Mouse (Mus musculus) limb, embryonic 10.5 days (tissue): ENCODE results near the gene Gm12800. TPM values are rescaled to one million over a fixed set of nuclear protein-coding genes. Genes with fewer than 3 reads are reported as not detected.
"Not testable (repeated sequence)": the region's sequence is repeated elsewhere in the genome, so short reads cannot be mapped to it uniquely, and the experiment has no call there.

Experiments used
- DNase-seq: peaks from one replicate; pipeline ENCODE4 v3.0.0-alpha.2; 2017; ENCODE audit warnings: low spot score
- H3K27ac ChIP-seq: fragments of 300-500 bp; sonication (generic); 2 replicates; pipeline ENCODE4 v1.5.1; 2016; ENCODE audit warnings: mild to moderate bottlenecking
- H3K27me3 ChIP-seq: fragments of 300-500 bp; sonication (generic); 2 replicates; pipeline ENCODE4 v1.6.1; 2016; ENCODE audit warnings: low read depth, mild to moderate bottlenecking; ENCODE audit not compliant: poor library complexity, severe bottlenecking
- H3K36me3 ChIP-seq: fragments of 300-500 bp; sonication (generic); 2 replicates; pipeline ENCODE4 v1.6.1; 2016; ENCODE audit warnings: mild to moderate bottlenecking, moderate library complexity
- H3K4me1 ChIP-seq: fragments of 300-500 bp; sonication (generic); 2 replicates; pipeline ENCODE4 v1.6.1; 2016
- H3K4me3 ChIP-seq: fragments of 300-500 bp; sonication (generic); 2 replicates; pipeline ENCODE4 v1.5.1; 2016; ENCODE audit warnings: mild to moderate bottlenecking, moderate library complexity
- H3K9me3 ChIP-seq: fragments of 300-500 bp; sonication (generic); replicated peaks from 2 replicates; pipeline ENCODE4 v1.6.1; 2016; ENCODE audit warnings: mild to moderate bottlenecking
- WGBS: fragments of 180-500 bp; shearing (Covaris S2); methylation state at CpG from one replicate; pipeline ENCODE4 v1.1.7; 2016; 5-methylcytosine and 5-hydroxymethylcytosine counted together
- polyA plus RNA-seq: library from polyadenylated mRNA; unstranded; fragments of >200 nt; fragmentation: Nextera tagmentation; extraction: Ambion mirVana; gene quantifications from 2 replicates; pipeline ENCODE4 v1.2.1, GENCODE M21; 2016

Gm12800 gene
- polyA plus RNA-seq, result not detected in 2 replicates

- H3K27ac ChIP-seq, H3K4me1 ChIP-seq, H3K4me3 ChIP-seq, DNase-seq, H3K27me3 ChIP-seq, H3K36me3 ChIP-seq, H3K9me3 ChIP-seq: not testable (repeated sequence)
- 96% methylated on average over 2 of the region's 2 CpGs for WGBS
These were observed at the start of gene Gm12800 for GRCm38 (mm10) chr4:101908821-101909220. Gene Gm12800 (plus strand): TSS chr4:101909121.

GRCm38 (mm10) chr4:101860873-101861272, 48.0 kb upstream of the Gm12800 start:
- Histone ChIP-seq H3K4me3 (no peak overlapping the region), H3K4me1 (no peaks in the 10 kb centered on the region), H3K27me3 (no peaks in the 10 kb centered on the region), H3K9me3 (no peaks in the 10 kb centered on the region), H3K27ac (no peak overlapping the region), H3K36me3 (no peaks in the 10 kb centered on the region)
- WGBS, result 52% methylated on average over 6 of the region's 6 CpGs
- DNase-seq, result no peak

- no peak overlapping the region for H3K4me3 ChIP-seq
- H3K27ac ChIP-seq, result no peak overlapping the region
- H3K27me3 ChIP-seq, result no peaks in the 10 kb centered on the region
- no peaks in the 10 kb centered on the region for H3K9me3 ChIP-seq
- no peaks in the 10 kb centered on the region for H3K36me3 ChIP-seq
- no peaks in the 10 kb centered on the region for H3K4me1 ChIP-seq
- 92% methylated on average over 6 of the region's 6 CpGs for WGBS
- DNase-seq, result no peak
These were observed 46.6 kb upstream of the Gm12800 start for GRCm38 (mm10) chr4:101862289-101862688.

GRCm38 (mm10) chr4:101872031-101872430, 36.9 kb upstream of the Gm12800 start:
- not testable (repeated sequence) for H3K27ac ChIP-seq, H3K4me3 ChIP-seq, H3K4me1 ChIP-seq, H3K36me3 ChIP-seq, DNase-seq, H3K27me3 ChIP-seq, H3K9me3 ChIP-seq
- WGBS, result 77% methylated on average over 2 of the region's 2 CpGs

- not testable (repeated sequence) for H3K27ac ChIP-seq, H3K4me1 ChIP-seq, H3K4me3 ChIP-seq, DNase-seq, H3K36me3 ChIP-seq, H3K27me3 ChIP-seq, H3K9me3 ChIP-seq
- WGBS, result 93% methylated on average over 15 of the region's 15 CpGs
These were observed 33.2 kb upstream of the Gm12800 start for GRCm38 (mm10) chr4:101875687-101876086.

- 41% methylated on average over 3 of the region's 3 CpGs for WGBS
- H3K9me3 ChIP-seq, result no peaks in the 10 kb centered on the region
- H3K27me3 ChIP-seq, result no peaks in the 10 kb centered on the region
- H3K4me3 ChIP-seq, result no peak overlapping the region
- no peak overlapping the region for H3K27ac ChIP-seq
- no peak for DNase-seq
- H3K36me3 ChIP-seq, result no peaks in the 10 kb centered on the region
- H3K4me1 ChIP-seq, result no peaks in the 10 kb centered on the region
These were observed 25.3 kb upstream of the Gm12800 start for GRCm38 (mm10) chr4:101883641-101884040.

GRCm38 (mm10) chr4:101889377-101889776, 19.5 kb upstream of the Gm12800 start:
- no peak overlapping the region for H3K27ac ChIP-seq
- DNase-seq, result no peak
- no peaks in the 10 kb centered on the region for H3K27me3 ChIP-seq
- no peak overlapping the region for H3K4me3 ChIP-seq
- H3K4me1 ChIP-seq, result no peaks in the 10 kb centered on the region
- no peaks in the 10 kb centered on the region for H3K9me3 ChIP-seq
- H3K36me3 ChIP-seq, result no peaks in the 10 kb centered on the region

- no peak within 1 kb of the TSS for H3K4me3 ChIP-seq
- no peaks in the 10 kb centered on the region for H3K36me3 ChIP-seq
- no peaks in the 10 kb centered on the region for H3K9me3 ChIP-seq
- H3K27me3 ChIP-seq, result no peaks in the 10 kb centered on the region
- H3K4me1 ChIP-seq, result no peaks in the 10 kb centered on the region
- WGBS, result 91% methylated on average over 7 of the region's 7 CpGs
- no peak for DNase-seq
- H3K27ac ChIP-seq, result no peak within 1 kb of the TSS
These were observed 15.1 kb upstream of the Gm12800 start, which contains the start of gene C130073F10Rik for GRCm38 (mm10) chr4:101893656-101894420. Gene C130073F10Rik (minus strand): TSS chr4:101893789.

- WGBS, result 82% methylated on average over 2 of the region's 2 CpGs
- DNase-seq, H3K36me3 ChIP-seq, H3K27me3 ChIP-seq, H3K4me3 ChIP-seq, H3K9me3 ChIP-seq, H3K4me1 ChIP-seq, H3K27ac ChIP-seq: not testable (repeated sequence)
These were observed 31.2 kb downstream of the Gm12800 start, which contains the start of gene Gm12794 for GRCm38 (mm10) chr4:101940107-101940506. Gene Gm12794 (plus strand): TSS chr4:101940407.

Other genes starting within 250 kb of the Gm12800 start
- gene Lepr, start 191.7 kb upstream of the Gm12800 start, polyA plus RNA-seq, result 1.3 and 3.2 TPM in 2 replicates
- not detected in 2 replicates for gene B020004J07Rik, start 65.1 kb upstream of the Gm12800 start, polyA plus RNA-seq
- gene C130073F10Rik, start 15.3 kb upstream of the Gm12800 start, polyA plus RNA-seq, result not detected in 2 replicates
- not detected in 2 replicates for gene Gm12794, start 31.3 kb downstream of the Gm12800 start, polyA plus RNA-seq
- gene Gm12790, start 71.9 kb downstream of the Gm12800 start, polyA plus RNA-seq, result not detected in 2 replicates
- gene Gm12789, start 77.5 kb downstream of the Gm12800 start, polyA plus RNA-seq, result not detected in 2 replicates
- gene Pde4b, start 178.4 kb downstream of the Gm12800 start, polyA plus RNA-seq, result 4.5 and 6.2 TPM in 2 replicates